Mouse (Mus musculus) c-Kit-positive CD71-positive TER-119-negative erythroid progenitor cells, embryonic 14.5 days (primary cell): ENCODE measurements around the gene Clec2g.
"Not testable (repeated sequence)": the region's sequence is repeated elsewhere in the genome, so short reads cannot be mapped to it uniquely, and the experiment has no call there.

ENCODE experiments used
- DNase-seq: peaks from one replicate; pipeline ENCODE4 v3.0.0-alpha.2; 2013; ENCODE audit warnings: low read depth

Gene Clec2g

GRCm38 (mm10) chr6:128971394-128972039 is 37.3 kb downstream of the Clec2g start:
- DNase-seq = no peak

GRCm38 (mm10) chr6:128972156-128972555 is 38.0 kb downstream of the Clec2g start:
- DNase-seq = no peak

GRCm38 (mm10) chr6:128972687-128973438 is 38.7 kb downstream of the Clec2g start:
- DNase-seq = no peak

- DNase-seq = no peak
Measured at GRCm38 (mm10) chr6:128973439-128973697, 39.2 kb downstream of the Clec2g start.

GRCm38 (mm10) chr6:128974850-128975249 is 40.7 kb downstream of the Clec2g start:
- DNase-seq = not testable (repeated sequence)

GRCm38 (mm10) chr6:128976194-128976593 is 42.0 kb downstream of the Clec2g start:
- DNase-seq = no peak

GRCm38 (mm10) chr6:128981951-128982541 is 47.9 kb downstream of the Clec2g start:
- DNase-seq = not testable (repeated sequence)

GRCm38 (mm10) chr6:128992337-128992736 is 58.2 kb downstream of the Clec2g start:
- DNase-seq = no peak

GRCm38 (mm10) chr6:128992753-128993152 is 58.6 kb downstream of the Clec2g start:
- no peak for DNase-seq

- no peak for DNase-seq
Measured at GRCm38 (mm10) chr6:128993221-128993620, 59.0 kb downstream of the Clec2g start.

- no peak for DNase-seq
Measured at GRCm38 (mm10) chr6:128994336-128994735, 60.2 kb downstream of the Clec2g start.

GRCm38 (mm10) chr6:128994742-128995141 is 60.6 kb downstream of the Clec2g start:
- no peak for DNase-seq

GRCm38 (mm10) chr6:128995250-128996053 is 61.3 kb downstream of the Clec2g start:
- no peak for DNase-seq

GRCm38 (mm10) chr6:128996054-128996767 is 62.0 kb downstream of the Clec2g start:
- DNase-seq = no peak

GRCm38 (mm10) chr6:128996768-128997442 is 62.7 kb downstream of the Clec2g start:
- DNase-seq = no peak

GRCm38 (mm10) chr6:129001392-129001791 is 67.2 kb downstream of the Clec2g start:
- DNase-seq = no peak

GRCm38 (mm10) chr6:129008552-129008951 is 74.4 kb downstream of the Clec2g start:
- DNase-seq = no peak

GRCm38 (mm10) chr6:129009846-129010504 is 75.8 kb downstream of the Clec2g start:
- not testable (repeated sequence) for DNase-seq

GRCm38 (mm10) chr6:129010505-129010873 is 76.3 kb downstream of the Clec2g start:
- no peak for DNase-seq

- DNase-seq = not testable (repeated sequence)
Measured at GRCm38 (mm10) chr6:129012012-129012411, 77.8 kb downstream of the Clec2g start.

GRCm38 (mm10) chr6:129012966-129013365 is 78.8 kb downstream of the Clec2g start:
- no peak for DNase-seq
